Mouse (Mus musculus): ENCODE results near the gene Psma4. TPM values are rescaled to one million over a fixed set of nuclear protein-coding genes. Genes with fewer than 3 reads are reported as not detected.

Psma4 gene
- total RNA-seq, 1 experiment = 297 TPM

GRCm38 (mm10) chr9:54930741-54931140 is 19.8 kb upstream of the Psma4 start:
- Histone ChIP-seq H3K4me3 (ENCODE audit: insufficient read depth in 1 of 2, low read depth in 1 of 2, low read length in 2 of 2, poor library complexity in 1 of 2, severe bottlenecking in 1 of 2) (no peak overlapping the region), H3K4me1 (ENCODE audit: control insufficient read depth in 2 of 2, insufficient read depth in 2 of 2, low read length in 2 of 2, poor library complexity in 1 of 2) (no peaks in the 10 kb centered on the region), H3K27ac (ENCODE audit: insufficient read depth, low read depth, low read length, poor library complexity, severe bottlenecking) (no peak overlapping the region), H3K9me3 (ENCODE audit: control insufficient read depth, insufficient read depth, low read depth, low read length) (no peaks in the 10 kb centered on the region), H3K36me3 (ENCODE audit: control insufficient read depth, insufficient read depth, low read length, poor library complexity, severe bottlenecking) (no peaks in the 10 kb centered on the region), H3K9ac (ENCODE audit: insufficient read depth, low read depth, low read length, poor library complexity, severe bottlenecking) (no peak overlapping the region)
- in situ Hi-C loops (cut with MboI; ENCODE audit: low sequenced_read_pairs in 2 of 2, unreplicated experiment in 2 of 2) = loop anchor here in 1 of 2 experiments (25.0 kb wide), 1 partner anchor 182 kb away; no protein-coding TSS in a partner anchor
- TF ChIP-seq MAFK (IDR thresholded peaks at IDR 0.05; ENCODE audit: insufficient read depth, low read depth, low read length) = no peak
- TF ChIP-seq ZNF384 (IDR thresholded peaks at IDR 0.05; ENCODE audit: low read depth, low read length) = no peak
- TF ChIP-seq ZC3H11A (IDR thresholded peaks at IDR 0.05; ENCODE audit: borderline replicate concordance, low read depth, low read length) = no peak
- no peak for TF ChIP-seq CHD2 (IDR thresholded peaks at IDR 0.05; ENCODE audit: low read depth, low read length)
- no peak for TF ChIP-seq HCFC1 (IDR thresholded peaks at IDR 0.05; ENCODE audit: borderline replicate concordance, insufficient read depth, low read length)
- DNase-seq (ENCODE audit: low read depth, low spot score) = no peak

DNA sequence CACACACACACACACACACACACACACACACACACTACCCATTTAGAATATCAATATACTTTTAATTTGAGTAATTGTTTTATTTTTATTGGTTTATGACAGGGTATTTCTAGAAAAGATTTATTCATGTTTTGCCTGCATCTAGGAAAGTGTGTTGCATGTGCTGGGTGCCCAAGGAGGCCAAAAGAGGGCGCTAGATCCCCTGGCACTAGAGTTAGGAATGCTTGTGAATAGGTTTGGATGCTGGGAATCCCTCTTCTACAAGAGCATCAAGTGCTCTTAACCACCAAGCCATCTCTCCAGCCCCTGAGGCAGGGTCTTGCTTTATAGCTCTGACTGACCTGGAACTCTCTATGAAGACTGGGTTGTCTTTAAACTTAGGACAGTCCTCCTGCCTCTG is 18.8 kb upstream of the Psma4 start:
- Histone ChIP-seq H3K9me3 (ENCODE audit: control insufficient read depth, insufficient read depth, low read depth, low read length) (no peaks in the 10 kb centered on the region), H3K9ac (ENCODE audit: insufficient read depth, low read depth, low read length, poor library complexity, severe bottlenecking) (no peak overlapping the region), H3K27ac (ENCODE audit: insufficient read depth, low read depth, low read length, poor library complexity, severe bottlenecking) (no peak overlapping the region), H3K4me1 (ENCODE audit: control insufficient read depth in 2 of 2, insufficient read depth in 2 of 2, low read length in 2 of 2, poor library complexity in 1 of 2) (no peaks in the 10 kb centered on the region), H3K36me3 (ENCODE audit: control insufficient read depth, insufficient read depth, low read length, poor library complexity, severe bottlenecking) (no peaks in the 10 kb centered on the region), H3K4me3 (ENCODE audit: insufficient read depth in 1 of 2, low read depth in 1 of 2, low read length in 2 of 2, poor library complexity in 1 of 2, severe bottlenecking in 1 of 2) (no peak overlapping the region)
- DNase-seq (ENCODE audit: low read depth, low spot score) = peak; percentile 59
- in situ Hi-C loops (cut with MboI; ENCODE audit: low sequenced_read_pairs in 2 of 2, unreplicated experiment in 2 of 2) = loop anchor here in 1 of 2 experiments (25.0 kb wide), 1 partner anchor 181 kb away; no protein-coding TSS in a partner anchor
- TF ChIP-seq ZC3H11A (IDR thresholded peaks at IDR 0.05; ENCODE audit: borderline replicate concordance, low read depth, low read length) (peak; percentile 62; the same call in 1 of the 2 replicates), MAFK (IDR thresholded peaks at IDR 0.05; ENCODE audit: insufficient read depth, low read depth, low read length) (no peak)

DNA sequence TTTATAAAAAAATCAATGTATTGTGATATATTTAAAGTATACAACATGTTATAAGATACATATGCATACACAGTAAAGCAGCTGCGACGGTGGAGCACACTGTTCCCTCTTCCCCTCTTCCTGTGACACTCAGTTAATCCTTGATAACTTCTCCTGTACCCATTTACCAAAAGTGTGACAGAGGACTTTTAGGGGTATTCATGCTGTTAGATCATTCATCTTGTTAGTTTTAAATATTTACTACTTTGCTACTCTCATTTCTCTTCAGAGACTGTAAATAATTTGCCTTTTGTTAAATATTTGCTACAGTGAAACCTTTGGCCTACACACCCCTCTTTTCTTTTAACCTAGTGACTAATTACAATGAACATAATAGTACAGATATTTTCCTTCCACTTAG is 18.2 kb upstream of the Psma4 start:
- H3K27ac ChIP-seq (ENCODE audit: insufficient read depth, low read depth, low read length, poor library complexity, severe bottlenecking) = no peak overlapping the region
- no peaks in the 10 kb centered on the region for H3K9me3 ChIP-seq (ENCODE audit: control insufficient read depth, insufficient read depth, low read depth, low read length)
- H3K9ac ChIP-seq (ENCODE audit: insufficient read depth, low read depth, low read length, poor library complexity, severe bottlenecking) = no peak overlapping the region
- TF ChIP-seq ZC3H11A (IDR thresholded peaks at IDR 0.05; ENCODE audit: borderline replicate concordance, low read depth, low read length) = no peak
- no peak for TF ChIP-seq ZNF384 (IDR thresholded peaks at IDR 0.05; ENCODE audit: low read depth, low read length)
- TF ChIP-seq MAFK (IDR thresholded peaks at IDR 0.05; ENCODE audit: insufficient read depth, low read depth, low read length) = no peak
- TF ChIP-seq HCFC1 (IDR thresholded peaks at IDR 0.05; ENCODE audit: borderline replicate concordance, insufficient read depth, low read length) = no peak
- TF ChIP-seq CHD2 (IDR thresholded peaks at IDR 0.05; ENCODE audit: low read depth, low read length) = no peak
- H3K4me1 ChIP-seq (ENCODE audit: control insufficient read depth in 2 of 2, insufficient read depth in 2 of 2, low read length in 2 of 2, poor library complexity in 1 of 2) = no peaks in the 10 kb centered on the region
- no peaks in the 10 kb centered on the region for H3K36me3 ChIP-seq (ENCODE audit: control insufficient read depth, insufficient read depth, low read length, poor library complexity, severe bottlenecking)
- no peak overlapping the region for H3K4me3 ChIP-seq (ENCODE audit: insufficient read depth in 1 of 2, low read depth in 1 of 2, low read length in 2 of 2, poor library complexity in 1 of 2, severe bottlenecking in 1 of 2)
- no peak for DNase-seq (ENCODE audit: low read depth, low spot score)
- in situ Hi-C loops (cut with MboI; ENCODE audit: low sequenced_read_pairs in 2 of 2, unreplicated experiment in 2 of 2) = loop anchor here in 1 of 2 experiments (25.0 kb wide), 1 partner anchor 180 kb away; no protein-coding TSS in a partner anchor

GRCm38 (mm10) chr9:54942071-54942470 is 8.5 kb upstream of the Psma4 start:
- no peaks in the 10 kb centered on the region for H3K36me3 ChIP-seq (ENCODE audit: control insufficient read depth, insufficient read depth, low read length, poor library complexity, severe bottlenecking)
- H3K9ac ChIP-seq (ENCODE audit: insufficient read depth, low read depth, low read length, poor library complexity, severe bottlenecking) = no peak overlapping the region
- DNase-seq (ENCODE audit: low read depth, low spot score) = no peak
- in situ Hi-C loops (cut with MboI; ENCODE audit: low sequenced_read_pairs in 2 of 2, unreplicated experiment in 2 of 2) = loop anchor here in 1 of 2 experiments (25.0 kb wide), 1 partner anchor 170 kb away; no protein-coding TSS in a partner anchor
- H3K4me1 ChIP-seq (ENCODE audit: control insufficient read depth in 2 of 2, insufficient read depth in 2 of 2, low read length in 2 of 2, poor library complexity in 1 of 2) = no peaks in the 10 kb centered on the region
- no peak for TF ChIP-seq ZNF384 (IDR thresholded peaks at IDR 0.05; ENCODE audit: low read depth, low read length)
- no peak for TF ChIP-seq ZC3H11A (IDR thresholded peaks at IDR 0.05; ENCODE audit: borderline replicate concordance, low read depth, low read length)
- TF ChIP-seq MAFK (IDR thresholded peaks at IDR 0.05; ENCODE audit: insufficient read depth, low read depth, low read length) = no peak
- TF ChIP-seq CHD2 (IDR thresholded peaks at IDR 0.05; ENCODE audit: low read depth, low read length) = no peak
- TF ChIP-seq HCFC1 (IDR thresholded peaks at IDR 0.05; ENCODE audit: borderline replicate concordance, insufficient read depth, low read length) = no peak
- no peaks in the 10 kb centered on the region for H3K9me3 ChIP-seq (ENCODE audit: control insufficient read depth, insufficient read depth, low read depth, low read length)
- no peak overlapping the region for H3K4me3 ChIP-seq (ENCODE audit: insufficient read depth in 1 of 2, low read depth in 1 of 2, low read length in 2 of 2, poor library complexity in 1 of 2, severe bottlenecking in 1 of 2)
- H3K27ac ChIP-seq (ENCODE audit: insufficient read depth, low read depth, low read length, poor library complexity, severe bottlenecking) = no peak overlapping the region

DNA sequence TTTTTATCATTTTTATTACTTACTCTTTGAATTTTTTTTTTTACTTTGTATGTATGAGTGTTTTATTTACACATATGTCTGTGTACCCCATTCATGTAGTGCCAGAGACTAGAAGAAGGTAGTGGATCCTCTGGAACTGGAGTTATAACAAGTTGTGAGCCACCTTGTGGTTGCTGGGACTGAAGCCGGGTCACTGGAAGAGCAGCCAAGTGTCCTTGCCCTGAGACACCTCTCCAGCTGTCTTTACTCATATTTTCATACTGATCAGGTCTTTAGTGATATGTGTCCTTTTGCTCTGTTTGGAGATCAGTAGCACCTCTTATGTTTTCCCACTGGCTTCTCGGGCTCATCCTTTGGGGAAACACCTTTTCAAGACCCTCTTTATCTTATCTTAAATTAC is 6.1 kb upstream of the Psma4 start:
- H3K36me3 ChIP-seq (ENCODE audit: control insufficient read depth, insufficient read depth, low read length, poor library complexity, severe bottlenecking) = no peaks in the 10 kb centered on the region
- H3K9me3 ChIP-seq (ENCODE audit: control insufficient read depth, insufficient read depth, low read depth, low read length) = no peaks in the 10 kb centered on the region
- H3K27ac ChIP-seq (ENCODE audit: insufficient read depth, low read depth, low read length, poor library complexity, severe bottlenecking) = no peak overlapping the region
- no peak overlapping the region for H3K4me3 ChIP-seq (ENCODE audit: insufficient read depth in 1 of 2, low read depth in 1 of 2, low read length in 2 of 2, poor library complexity in 1 of 2, severe bottlenecking in 1 of 2)
- TF ChIP-seq MAFK (IDR thresholded peaks at IDR 0.05; ENCODE audit: insufficient read depth, low read depth, low read length) (no peak), CHD2 (IDR thresholded peaks at IDR 0.05; ENCODE audit: low read depth, low read length) (no peak), ZNF384 (IDR thresholded peaks at IDR 0.05; ENCODE audit: low read depth, low read length) (no peak), HCFC1 (IDR thresholded peaks at IDR 0.05; ENCODE audit: borderline replicate concordance, insufficient read depth, low read length) (no peak), ZC3H11A (IDR thresholded peaks at IDR 0.05; ENCODE audit: borderline replicate concordance, low read depth, low read length) (no peak)
- H3K4me1 ChIP-seq (ENCODE audit: control insufficient read depth in 2 of 2, insufficient read depth in 2 of 2, low read length in 2 of 2, poor library complexity in 1 of 2) = peaks cover 0 to under 1% of the 10 kb centered on the region in 2 experiments; a peak in 1 of 4 replicates
- in situ Hi-C loops (cut with MboI; ENCODE audit: low sequenced_read_pairs in 2 of 2, unreplicated experiment in 2 of 2) = loop anchor here in 1 of 2 experiments (25.0 kb wide), 1 partner anchor 168 kb away; no protein-coding TSS in a partner anchor
- DNase-seq (ENCODE audit: low read depth, low spot score) = no peak
- no peak overlapping the region for H3K9ac ChIP-seq (ENCODE audit: insufficient read depth, low read depth, low read length, poor library complexity, severe bottlenecking)

Data from ES-E14 (cell line).